Mouse (Mus musculus) hindbrain, embryonic 12.5 days (tissue): ENCODE measurements around the gene Ptprh. TPM values are rescaled to one million over a fixed set of nuclear protein-coding genes. Genes with fewer than 3 reads are reported as not detected.

Experiments used
- ATAC-seq: fragments of 200-750 bp; cut with Nextera tagmentation; 2 replicates; pipeline ENCODE4 v1.8.0; 2017; ENCODE audit warnings: moderate TSS enrichment; ENCODE audit not compliant: low FRiP score
- H3K27ac ChIP-seq: fragments of 300-500 bp; sonication (generic); 2 replicates; pipeline ENCODE4 v1.5.1; 2016; ENCODE audit warnings: mild to moderate bottlenecking
- H3K27me3 ChIP-seq: fragments of 300-500 bp; sonication (generic); 2 replicates; pipeline ENCODE4 v1.6.1; 2016; ENCODE audit warnings: mild to moderate bottlenecking
- H3K36me3 ChIP-seq: fragments of 300-500 bp; sonication (generic); 2 replicates; pipeline ENCODE4 v1.6.1; 2016; ENCODE audit warnings: mild to moderate bottlenecking
- H3K4me1 ChIP-seq: fragments of 300-500 bp; sonication (generic); 2 replicates; pipeline ENCODE4 v1.6.1; 2016
- H3K4me2 ChIP-seq: fragments of 300-500 bp; sonication (generic); replicated peaks from 2 replicates; pipeline ENCODE4 v1.6.1; 2016; ENCODE audit warnings: mild to moderate bottlenecking
- H3K4me3 ChIP-seq: fragments of 300-500 bp; sonication (generic); 2 replicates; pipeline ENCODE4 v1.5.1; 2016; ENCODE audit warnings: mild to moderate bottlenecking
- H3K9ac ChIP-seq: fragments of 300-500 bp; sonication (generic); 2 replicates; pipeline ENCODE4 v1.6.1; 2016; ENCODE audit warnings: mild to moderate bottlenecking, moderate library complexity
- H3K9me3 ChIP-seq: fragments of 300-500 bp; sonication (generic); replicated peaks from 2 replicates; pipeline ENCODE4 v1.6.1; 2016; ENCODE audit warnings: mild to moderate bottlenecking
- WGBS: fragments of 180-500 bp; shearing (Covaris S2); methylation state at CpG from one replicate; pipeline ENCODE4 v1.1.7; 2016; 5-methylcytosine and 5-hydroxymethylcytosine counted together
- polyA plus RNA-seq: library from polyadenylated mRNA; unstranded; fragments of >200 nt; fragmentation: Nextera tagmentation; extraction: Ambion mirVana; gene quantifications from 2 replicates; pipeline ENCODE4 v1.2.1, GENCODE M21; 2016

The Ptprh gene
- polyA plus RNA-seq = 0.13 and 0.40 TPM in 2 replicates

- Histone ChIP-seq H3K36me3 (no peaks in the 10 kb centered on the region), H3K27me3 (no peaks in the 10 kb centered on the region), H3K27ac (no peak within 1 kb of the TSS), H3K4me1 (no peaks in the 10 kb centered on the region), H3K4me3 (no peak within 1 kb of the TSS), H3K9ac (no peak within 1 kb of the TSS), H3K9me3 (no peaks in the 10 kb centered on the region), H3K4me2 (no peak within 1 kb of the TSS)
- 82% methylated on average over 6 of the region's 6 CpGs for WGBS
- no peak for ATAC-seq
These were observed at the start of gene Ptprh for GRCm38 (mm10) chr7:4603873-4604272. Ptprh (minus strand) TSS chr7:4604041.

GRCm38 (mm10) chr7:4653351-4653750, 49.5 kb upstream of the Ptprh start:
- Histone ChIP-seq H3K4me3 (no peak overlapping the region), H3K4me2 (no peak overlapping the region), H3K27ac (no peak overlapping the region), H3K36me3 (peaks cover 8% of the 10 kb centered on the region), H3K4me1 (peaks cover 35% of the 10 kb centered on the region), H3K27me3 (no peaks in the 10 kb centered on the region), H3K9me3 (no peaks in the 10 kb centered on the region), H3K9ac (no peak overlapping the region)
- no peak for ATAC-seq
- WGBS = 81% methylated on average over 5 of the region's 5 CpGs

DNA sequence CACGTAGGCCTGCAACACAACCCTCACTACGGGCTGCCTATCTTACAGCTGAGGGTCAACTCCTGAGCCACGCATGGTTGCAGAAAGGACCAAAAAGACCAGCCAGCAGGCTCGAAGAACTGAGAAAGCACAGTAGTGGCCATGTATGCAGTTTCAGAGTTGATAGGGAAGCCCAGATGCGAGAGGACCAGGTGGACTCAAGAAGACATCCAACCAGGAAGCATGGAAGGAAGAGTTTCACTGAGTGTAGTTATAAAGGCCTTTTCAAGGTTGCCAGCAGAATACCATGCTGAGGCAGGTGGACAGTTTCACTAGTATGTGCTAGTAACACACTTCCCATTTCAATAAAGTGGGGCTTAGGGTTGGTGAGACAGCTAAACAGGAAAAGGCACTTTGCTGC, 48.9 kb upstream of the Ptprh start:
- no peak for ATAC-seq
- peaks cover 30% of the 10 kb centered on the region for H3K4me1 ChIP-seq
- H3K9me3 ChIP-seq = no peaks in the 10 kb centered on the region

DNA sequence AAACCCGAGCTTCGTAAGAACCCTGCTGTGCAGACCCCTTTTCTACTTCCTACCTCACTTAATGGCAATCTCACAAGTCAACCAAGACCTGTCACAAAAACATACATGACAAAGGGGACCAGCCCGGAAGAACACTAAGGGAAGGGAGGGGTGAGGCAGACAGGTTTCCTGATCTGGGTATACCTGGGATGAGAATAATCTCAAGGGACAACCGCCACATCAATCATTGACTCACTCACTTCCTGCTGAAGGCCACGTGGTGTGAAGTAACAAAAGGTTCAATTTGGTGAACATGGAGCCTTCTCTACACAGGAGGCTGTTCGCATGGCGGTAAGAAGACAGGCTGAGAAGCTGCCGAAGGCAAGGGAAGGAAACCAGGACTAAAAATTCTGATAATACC, 47.7 kb upstream of the Ptprh start:
- Histone ChIP-seq H3K27ac (no peak overlapping the region), H3K36me3 (peaks cover 14% of the 10 kb centered on the region), H3K4me3 (no peak overlapping the region), H3K4me2 (no peak overlapping the region), H3K9ac (no peak overlapping the region), H3K9me3 (no peaks in the 10 kb centered on the region), H3K27me3 (no peaks in the 10 kb centered on the region), H3K4me1 (peaks cover 19% of the 10 kb centered on the region)
- ATAC-seq = no peak
- WGBS = 82% methylated on average over 8 of the region's 8 CpGs

More for the DNA sequence above, 48.9 kb upstream of the Ptprh start:
- Histone ChIP-seq H3K9ac (no peak overlapping the region), H3K4me3 (no peak overlapping the region), H3K36me3 (peaks cover 8% of the 10 kb centered on the region), H3K4me2 (no peak overlapping the region), H3K27ac (no peak overlapping the region), H3K27me3 (no peaks in the 10 kb centered on the region)
- 95% methylated on average over 5 of the region's 5 CpGs for WGBS

GRCm38 (mm10) chr7:4647992-4648391, 44.2 kb upstream of the Ptprh start:
- no peak for ATAC-seq
- H3K27ac ChIP-seq = no peak overlapping the region
- no peak overlapping the region for H3K4me2 ChIP-seq
- 90% methylated on average over 2 of the region's 2 CpGs for WGBS
- H3K4me3 ChIP-seq = no peak overlapping the region
- no peaks in the 10 kb centered on the region for H3K27me3 ChIP-seq
- H3K9ac ChIP-seq = no peak overlapping the region
- peaks cover 47% of the 10 kb centered on the region for H3K36me3 ChIP-seq
- H3K4me1 ChIP-seq = 0 out of 2 replicates have a peak, but pooled peaks cover 2% of the 10 kb centered on the region
- no peaks in the 10 kb centered on the region for H3K9me3 ChIP-seq

DNA sequence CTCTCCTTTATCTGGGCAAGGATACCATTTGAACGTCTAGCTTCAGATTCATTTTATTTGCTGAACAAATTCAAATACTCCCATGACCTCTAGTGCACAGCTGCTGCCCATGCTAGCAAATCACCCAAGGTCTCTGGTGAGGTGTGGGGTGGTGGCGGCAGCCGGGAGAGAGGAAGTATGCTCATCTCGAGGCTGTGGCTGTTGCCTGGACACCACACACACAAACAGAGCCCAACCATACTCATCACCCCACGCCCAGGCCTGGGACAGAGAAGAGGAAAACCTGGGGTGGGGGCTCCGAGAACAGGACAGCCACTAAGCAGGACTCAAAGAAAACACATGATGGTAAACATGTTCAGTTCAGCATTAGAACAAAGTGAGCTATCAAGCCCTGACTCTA, 43.5 kb upstream of the Ptprh start:
- Histone ChIP-seq H3K9ac (no peak overlapping the region), H3K27me3 (no peaks in the 10 kb centered on the region), H3K4me1 (no peaks in the 10 kb centered on the region), H3K4me2 (no peak overlapping the region), H3K4me3 (no peak overlapping the region), H3K27ac (no peak overlapping the region), H3K36me3 (peaks cover 46% of the 10 kb centered on the region), H3K9me3 (no peaks in the 10 kb centered on the region)
- WGBS = 73% methylated on average over 6 of the region's 6 CpGs
- no peak for ATAC-seq

- Histone ChIP-seq H3K27me3 (no peaks in the 10 kb centered on the region), H3K36me3 (peaks cover 51% of the 10 kb centered on the region), H3K9me3 (no peaks in the 10 kb centered on the region), H3K27ac (no peak overlapping the region), H3K4me1 (no peaks in the 10 kb centered on the region), H3K9ac (no peak overlapping the region), H3K4me3 (no peak overlapping the region), H3K4me2 (no peak overlapping the region)
- ATAC-seq = no peak
- WGBS = 95% methylated on average over 3 of the region's 3 CpGs
These were observed 43.0 kb upstream of the Ptprh start for GRCm38 (mm10) chr7:4646806-4647205.

DNA sequence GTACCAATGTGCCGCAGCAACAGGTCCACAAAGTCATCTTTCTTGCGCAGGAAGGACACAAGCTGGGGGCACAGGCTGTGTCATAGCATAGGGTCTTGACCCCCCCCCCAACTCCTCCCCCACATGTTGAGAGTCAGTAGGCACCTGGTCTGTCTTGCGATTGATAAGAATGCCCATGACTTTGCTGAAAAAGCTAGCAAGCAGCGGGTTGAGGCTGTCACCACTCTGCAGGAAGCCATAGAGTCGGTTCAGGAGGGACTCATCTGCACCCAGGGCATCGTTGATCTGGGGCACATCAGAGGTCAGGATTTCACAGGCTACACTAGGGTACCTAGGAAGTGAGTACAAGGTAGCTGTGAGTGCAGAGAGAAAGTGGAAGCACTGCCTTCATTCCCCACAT, 39.4 kb upstream of the Ptprh start:
- Histone ChIP-seq H3K9ac (no peak overlapping the region), H3K4me3 (no peak overlapping the region), H3K36me3 (peaks cover 83% of the 10 kb centered on the region), H3K4me2 (no peak overlapping the region), H3K27me3 (no peaks in the 10 kb centered on the region), H3K4me1 (no peaks in the 10 kb centered on the region), H3K9me3 (no peaks in the 10 kb centered on the region), H3K27ac (no peak overlapping the region)
- no peak for ATAC-seq
- WGBS = 93% methylated on average over 6 of the region's 6 CpGs

DNA sequence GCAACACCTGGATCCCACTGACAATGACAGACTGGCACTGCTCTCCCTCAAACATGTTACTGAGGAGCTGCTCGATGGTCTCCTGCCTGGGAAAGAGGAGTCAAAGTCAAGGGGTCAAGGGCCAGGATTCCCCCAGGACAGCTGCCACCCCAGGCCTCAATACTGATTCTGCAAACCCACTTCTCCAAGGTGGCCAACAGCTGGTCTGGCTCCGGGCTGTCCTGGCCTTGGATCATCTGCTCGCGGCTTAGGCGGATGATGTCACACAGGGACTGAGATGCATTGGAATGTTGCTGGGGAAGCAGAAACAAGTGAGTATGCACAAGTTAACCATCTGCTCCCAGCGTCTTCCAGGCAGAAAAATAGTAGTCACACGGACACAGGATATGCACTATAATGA, 38.1 kb upstream of the Ptprh start:
- Histone ChIP-seq H3K27me3 (no peaks in the 10 kb centered on the region), H3K4me3 (no peak overlapping the region), H3K9ac (no peak overlapping the region), H3K4me1 (no peaks in the 10 kb centered on the region), H3K27ac (no peak overlapping the region), H3K9me3 (no peaks in the 10 kb centered on the region), H3K4me2 (no peak overlapping the region), H3K36me3 (peaks cover 88% of the 10 kb centered on the region)
- 90% methylated on average over 7 of the region's 7 CpGs for WGBS
- ATAC-seq = no peak

GRCm38 (mm10) chr7:4641155-4641554, 37.3 kb upstream of the Ptprh start:
- no peaks in the 10 kb centered on the region for H3K4me1 ChIP-seq
- no peak for ATAC-seq
- no peak overlapping the region for H3K9ac ChIP-seq
- no peak overlapping the region for H3K4me2 ChIP-seq
- no peak overlapping the region for H3K27ac ChIP-seq
- no peaks in the 10 kb centered on the region for H3K27me3 ChIP-seq
- no peaks in the 10 kb centered on the region for H3K9me3 ChIP-seq
- H3K36me3 ChIP-seq = peaks cover 89% of the 10 kb centered on the region
- no peak overlapping the region for H3K4me3 ChIP-seq
- WGBS = 84% methylated on average over 11 of the region's 11 CpGs

- ATAC-seq = no peak
- Histone ChIP-seq H3K27me3 (no peaks in the 10 kb centered on the region), H3K4me1 (no peaks in the 10 kb centered on the region), H3K4me2 (no peak overlapping the region), H3K36me3 (peaks cover 84% of the 10 kb centered on the region), H3K9ac (no peak overlapping the region), H3K4me3 (no peak overlapping the region), H3K27ac (no peak overlapping the region), H3K9me3 (no peaks in the 10 kb centered on the region)
- 90% methylated on average over 4 of the region's 4 CpGs for WGBS
These were observed 32.3 kb upstream of the Ptprh start for GRCm38 (mm10) chr7:4636179-4636578.

- WGBS = 89% methylated on average over 4 of the region's 4 CpGs
- Histone ChIP-seq H3K27me3 (no peaks in the 10 kb centered on the region), H3K9ac (no peak within 1 kb of the TSS), H3K27ac (no peak within 1 kb of the TSS), H3K4me1 (no peaks in the 10 kb centered on the region), H3K4me3 (no peak within 1 kb of the TSS), H3K4me2 (no peak within 1 kb of the TSS), H3K36me3 (peaks cover 70% of the 10 kb centered on the region), H3K9me3 (no peaks in the 10 kb centered on the region)
- no peak for ATAC-seq
These were observed 27.2 kb upstream of the Ptprh start, which contains the start of gene Tmem86b for GRCm38 (mm10) chr7:4631031-4631430. Tmem86b (minus strand) TSS chr7:4631422.

- H3K27me3 ChIP-seq = no peaks in the 10 kb centered on the region
- H3K4me1 ChIP-seq = no peaks in the 10 kb centered on the region
- H3K9me3 ChIP-seq = no peaks in the 10 kb centered on the region
- H3K36me3 ChIP-seq = peaks cover 64% of the 10 kb centered on the region
- no peak overlapping the region for H3K9ac ChIP-seq
- H3K4me3 ChIP-seq = no peak overlapping the region
- WGBS = 68% methylated on average over 1 of the region's 1 CpGs
- H3K4me2 ChIP-seq = no peak overlapping the region
- no peak for ATAC-seq
- no peak overlapping the region for H3K27ac ChIP-seq
These were observed 26.4 kb upstream of the Ptprh start for GRCm38 (mm10) chr7:4630198-4630597.
